Mouse (Mus musculus): ENCODE measurements around the gene Trim37.
A peak's percentile ranks its signal among the peaks of the same experiment; 100 is the strongest.

Gene Trim37

GRCm38 (mm10) chr11:87126824-87127816, at the start of gene Trim37:
Trim37 (plus strand) TSS chr11:87127077.
- DNase-seq (ENCODE audit: low read depth, low spot score): peak; percentile 96

- peak; percentile 31 for DNase-seq (ENCODE audit: low read depth, low spot score)
Observed at GRCm38 (mm10) chr11:87083712-87084111, 43.2 kb upstream of the Trim37 start.

DNA sequence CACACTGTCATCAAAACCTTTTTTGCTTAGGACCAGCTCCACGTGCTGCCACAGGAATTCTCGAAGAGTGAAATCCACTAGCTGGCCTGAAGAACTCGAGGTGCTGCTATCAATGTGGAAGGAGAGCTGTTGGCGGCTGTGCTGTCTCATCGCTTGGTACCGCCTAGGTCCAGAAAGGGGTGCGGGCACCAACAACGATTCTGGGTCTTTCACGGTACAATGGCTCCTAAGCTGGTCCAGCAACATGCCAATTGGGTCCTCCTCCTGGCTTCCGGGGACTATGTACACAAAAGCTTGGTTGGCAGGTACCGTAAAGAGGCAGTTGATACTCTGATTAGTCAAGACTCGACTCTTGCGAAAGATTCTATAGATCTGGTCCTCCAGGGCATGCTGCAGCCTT, 41.4 kb upstream of the Trim37 start:
- DNase-seq (ENCODE audit: low read depth, low spot score): no peak

DNA sequence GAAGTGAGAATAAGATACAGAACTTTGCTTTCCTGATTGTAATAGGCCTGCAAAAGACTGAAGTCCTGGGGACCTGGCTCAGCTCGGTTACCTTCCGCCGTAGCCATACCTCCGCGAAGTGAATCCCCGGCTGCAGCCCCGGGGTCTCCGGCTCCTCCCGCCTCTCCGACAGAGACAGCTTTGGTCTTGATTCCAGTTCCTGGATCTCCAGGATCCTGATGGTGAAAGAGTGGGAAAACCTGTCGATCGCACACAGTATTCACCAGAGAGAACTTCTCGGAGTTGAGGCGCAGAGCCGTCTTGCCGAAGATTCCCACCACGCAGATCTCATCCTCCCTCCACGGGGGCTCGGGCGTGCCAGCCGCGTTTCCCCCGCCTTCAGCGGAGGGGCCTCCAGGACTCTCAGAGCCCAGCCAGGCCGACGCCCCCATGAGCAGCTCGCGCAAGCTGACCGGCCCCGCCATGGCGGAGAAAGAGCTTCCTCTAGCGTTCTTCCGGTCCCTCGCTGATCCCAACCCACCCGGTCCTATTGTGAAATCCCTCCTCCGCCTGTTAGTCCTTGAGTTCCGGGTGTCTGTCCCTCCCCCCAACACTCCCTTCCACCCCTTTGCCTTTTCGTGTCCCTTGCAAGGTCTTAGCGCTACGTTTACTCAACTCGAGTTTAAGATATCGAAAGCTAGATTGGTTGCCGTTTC, 40.4 kb upstream of the Trim37 start, which contains the start of gene Smg8:
Smg8 (minus strand) TSS at position 485 of the 695 bp plus-strand sequence.
- DNase-seq (ENCODE audit: low read depth, low spot score): peak; percentile 92

GRCm38 (mm10) chr11:87087142-87087541, 39.7 kb upstream of the Trim37 start:
- no peak for DNase-seq (ENCODE audit: low read depth, low spot score)

DNA sequence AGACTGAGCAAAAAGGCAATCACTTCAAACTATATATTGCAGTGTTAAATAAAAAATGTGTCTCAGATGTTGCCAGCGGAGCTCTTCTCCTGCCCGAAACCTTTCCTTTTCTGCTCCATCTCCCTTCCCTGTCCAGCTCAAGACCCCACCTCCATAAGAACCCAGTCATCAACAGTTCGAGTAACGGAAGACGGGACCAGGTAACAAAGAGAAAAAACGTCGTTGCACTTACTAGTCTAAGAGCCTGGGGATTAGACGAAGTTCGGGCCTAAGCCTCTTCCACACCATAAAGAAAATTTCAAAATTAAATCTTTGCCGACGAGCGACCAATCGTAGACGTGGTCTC, 18.5 kb upstream of the Trim37 start, which contains the start of gene Prr11:
Prr11 (minus strand) TSS at position 300 of the 346 bp plus-strand sequence.
- DNase-seq (ENCODE audit: low read depth, low spot score): no peak

- peak; percentile 100 for DNase-seq (ENCODE audit: low read depth, low spot score)
Observed at GRCm38 (mm10) chr11:87108755-87109518, 17.9 kb upstream of the Trim37 start, which contains the start of gene Ska2. Ska2 (plus strand) TSS chr11:87109234.

GRCm38 (mm10) chr11:87109519-87110171, 17.2 kb upstream of the Trim37 start:
- DNase-seq (ENCODE audit: low read depth, low spot score): no peak

DNA sequence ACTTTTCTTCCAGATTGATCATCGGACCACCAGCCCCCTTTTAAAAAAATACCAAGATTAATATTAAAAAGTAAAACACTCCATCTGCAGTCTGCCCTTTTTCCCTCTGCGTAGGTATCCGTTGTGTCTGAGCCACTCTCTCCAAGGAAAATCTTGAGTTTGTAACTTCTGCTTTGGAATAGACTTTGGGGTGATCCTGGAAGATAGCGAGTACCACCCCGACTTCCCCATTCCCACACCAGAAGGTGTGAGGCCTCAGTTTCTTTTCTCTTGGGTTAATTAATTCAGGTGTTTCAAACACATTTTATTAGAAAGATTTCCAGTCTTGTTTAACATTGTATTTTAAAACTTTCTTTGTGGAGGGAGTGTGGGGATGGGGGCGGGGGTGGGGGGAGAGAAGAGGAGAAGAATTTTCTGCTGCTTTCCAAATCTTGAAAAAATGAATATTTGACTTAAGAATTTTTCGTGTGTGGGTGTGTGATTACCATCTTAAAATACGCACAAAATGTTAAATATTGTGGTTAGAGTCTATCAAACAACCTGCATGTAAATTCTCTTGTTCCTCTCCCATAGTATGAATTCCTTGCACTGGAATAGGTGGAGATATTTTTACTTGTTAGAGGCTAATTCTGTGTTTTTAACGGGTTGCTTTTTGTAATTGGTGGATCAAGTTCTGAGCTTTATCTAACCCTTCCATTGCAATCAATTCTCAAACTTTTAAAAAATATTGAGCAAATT, 16.5 kb upstream of the Trim37 start:
- DNase-seq (ENCODE audit: low read depth, low spot score): no peak

DNA sequence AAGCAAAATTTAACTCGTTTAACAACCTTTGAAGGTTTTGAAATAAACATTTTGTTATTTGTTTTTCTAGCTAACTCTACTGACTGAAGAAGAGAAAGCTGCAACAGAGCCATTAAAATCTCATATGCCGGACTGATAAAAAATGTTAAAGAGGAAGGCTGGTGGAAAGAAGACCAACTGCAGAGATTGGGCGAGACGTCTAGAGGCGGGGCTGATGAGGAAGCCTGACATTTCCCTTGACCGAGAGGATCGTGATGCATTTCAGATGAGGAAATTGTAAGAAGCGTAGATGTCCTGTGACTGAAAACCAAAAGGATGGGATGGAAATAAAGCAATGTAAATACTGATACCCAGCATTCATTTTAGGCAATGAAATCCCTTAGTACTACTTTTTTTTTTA, 5.0 kb upstream of the Trim37 start:
- DNase-seq (ENCODE audit: low read depth, low spot score): no peak

- DNase-seq (ENCODE audit: low read depth, low spot score): no peak
Observed at GRCm38 (mm10) chr11:87125562-87125961, 1.3 kb upstream of the Trim37 start.

DNA sequence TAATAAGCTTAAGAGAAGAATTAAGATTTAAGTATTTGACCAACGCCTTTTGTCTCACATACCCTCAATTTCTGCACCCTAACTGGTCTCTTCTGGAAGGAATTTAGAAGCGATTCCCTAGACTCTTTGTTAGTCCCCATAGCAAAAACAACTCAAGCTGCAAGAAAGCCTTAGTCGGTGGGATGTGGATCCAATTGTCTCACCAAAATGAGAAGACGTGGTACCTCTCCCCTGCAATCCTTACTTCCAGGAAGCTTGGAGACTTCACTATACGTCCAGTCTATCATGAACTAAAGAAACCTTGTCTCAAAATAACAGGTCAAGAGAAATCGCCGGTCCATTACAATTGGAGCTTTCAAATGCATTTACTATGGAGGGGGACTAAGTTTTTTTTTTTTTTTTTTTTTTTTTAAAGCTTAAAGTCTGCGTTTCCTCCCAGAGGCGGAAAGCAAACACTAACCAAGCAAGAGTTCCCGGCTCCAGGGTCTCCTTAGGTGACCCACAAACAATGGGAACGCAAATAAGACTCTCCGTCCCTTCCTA, 525 bp upstream of the Trim37 start:
- DNase-seq (ENCODE audit: low read depth, low spot score): no peak

- no peak for DNase-seq (ENCODE audit: low read depth, low spot score)
Observed at GRCm38 (mm10) chr11:87136233-87136632, 9.4 kb downstream of the Trim37 start.

DNA sequence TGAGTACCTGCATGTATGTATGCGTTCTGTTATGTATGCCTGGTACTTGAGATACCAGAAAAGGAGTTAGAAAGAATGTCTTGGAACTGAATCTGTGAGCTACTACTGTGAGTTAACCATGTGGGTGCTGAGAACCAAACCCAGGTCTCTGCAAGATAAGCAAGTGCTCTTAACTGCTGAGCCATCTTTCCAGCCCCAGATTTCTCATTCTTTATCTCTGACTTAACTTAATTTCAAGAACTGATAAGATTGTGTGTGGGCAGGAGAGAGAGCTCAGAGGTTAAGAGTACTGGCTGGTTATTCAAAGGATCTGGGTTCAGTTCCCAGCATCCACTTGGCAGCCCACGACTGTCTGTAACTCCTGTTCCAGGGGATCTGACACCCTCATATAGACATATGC, 31.1 kb downstream of the Trim37 start:
- no peak for DNase-seq (ENCODE audit: low read depth, low spot score)

GRCm38 (mm10) chr11:87162687-87163086, 35.8 kb downstream of the Trim37 start:
- DNase-seq (ENCODE audit: low read depth, low spot score): no peak

- DNase-seq (ENCODE audit: low read depth, low spot score): no peak
Observed at GRCm38 (mm10) chr11:87163751-87164150, 36.9 kb downstream of the Trim37 start.

DNA sequence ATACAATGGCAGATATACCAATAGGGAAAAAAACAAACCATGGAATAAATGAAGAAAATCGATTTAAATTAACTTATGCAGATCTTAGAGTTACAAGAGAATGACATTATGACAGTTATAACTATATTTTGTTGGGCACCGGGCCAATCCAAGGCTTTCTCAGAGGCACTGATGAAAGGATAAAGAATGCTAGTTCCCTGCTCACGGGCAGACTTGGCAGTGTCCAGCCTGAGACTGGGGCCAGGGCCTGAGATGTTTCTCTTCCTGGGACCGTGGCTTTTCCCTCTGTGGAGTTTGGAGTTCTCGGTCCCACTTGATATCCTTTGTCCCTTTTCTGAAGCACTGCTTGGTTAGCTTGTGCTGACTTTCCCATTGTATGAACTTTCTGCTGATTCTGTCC, 46.7 kb downstream of the Trim37 start:
- DNase-seq (ENCODE audit: low read depth, low spot score): no peak

- DNase-seq (ENCODE audit: low read depth, low spot score): no peak
Observed at GRCm38 (mm10) chr11:87175031-87175430, 48.2 kb downstream of the Trim37 start.

GRCm38 (mm10) chr11:87212313-87212712, 85.4 kb downstream of the Trim37 start:
- no peak for DNase-seq (ENCODE audit: low read depth, low spot score)

- DNase-seq (ENCODE audit: low read depth, low spot score): no peak
Observed at GRCm38 (mm10) chr11:87222686-87223085, 95.8 kb downstream of the Trim37 start.
